Mouse (Mus musculus) liver, postnatal 0 days (tissue): Measurements from ENCODE around the gene Acss1.

Experiments used
- CTCF ChIP-seq: sonication (generic); IDR thresholded peaks from 2 replicates; pipeline ENCODE4 v1.5.1; 2016; ENCODE audit warnings: antibody characterized with exemption, low read depth
- EP300 ChIP-seq: IDR thresholded peaks from 2 replicates; pipeline ENCODE4 v1.6.1; 2016; ENCODE audit warnings: antibody characterized with exemption, low read depth, mild to moderate bottlenecking

DNA sequence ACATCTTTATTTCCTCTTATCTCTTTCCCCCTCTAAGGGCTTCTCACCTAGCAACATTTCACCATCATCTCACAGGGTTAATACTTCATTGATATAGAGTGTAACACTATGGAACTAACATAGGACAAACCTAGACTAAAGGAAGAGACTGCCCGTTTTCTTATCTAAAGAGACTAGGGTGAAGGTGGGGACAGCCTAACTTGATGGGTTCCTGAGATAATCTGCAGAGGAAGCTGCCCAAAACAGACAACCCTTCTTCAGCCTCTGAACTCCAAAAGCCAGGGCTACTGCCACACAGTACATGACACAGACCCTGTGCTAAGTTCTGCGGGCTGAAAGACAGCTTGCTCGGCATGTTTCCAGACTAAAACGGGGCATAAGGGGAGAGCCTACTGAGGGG lies 13.3 kb upstream of the Acss1 start:
- TF ChIP-seq EP300 (no peak), CTCF (no peak)
